23 mouse cellular contexts compared by ENCODE assay signal in the genomic region with DNA sequence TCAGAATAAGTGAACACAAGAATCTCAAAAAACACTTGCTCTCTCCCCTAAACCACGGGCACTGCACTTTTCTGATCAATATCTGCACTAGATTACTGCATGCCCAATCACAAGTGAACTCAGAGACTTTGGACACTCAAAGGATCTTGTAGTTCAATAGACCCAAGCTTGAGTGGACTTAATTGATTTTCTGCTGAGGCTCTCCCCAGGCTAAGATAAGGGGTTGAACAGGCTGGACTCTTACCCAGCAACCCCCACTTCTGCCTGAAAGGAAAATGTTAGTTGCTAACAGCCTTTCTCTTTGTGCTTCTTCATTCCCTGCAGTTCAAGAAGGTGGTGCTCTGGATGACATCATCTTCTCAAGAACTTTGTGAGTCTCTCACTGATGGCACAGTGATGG.
DNase-seq lines count a peak whose midpoint lies in the region; ATAC-seq and TF ChIP-seq lines count a peak whose summit lies in the region.
"Had no signal": no experiment of that assay in that cellular context is flagged by ENCODE, and none has a peak within 500 bp of the region (broad histone marks: within the 10 kb centered on the region; RNA-seq: fewer than 3 reads in every experiment).

No protein-coding gene starts in this region.

- no peak overlapping the region for H3K27ac ChIP-seq in intestine, embryonic 15.5 days
- H3K27ac ChIP-seq in intestine, postnatal 0 days (ENCODE audit: low read depth, low read length) = no peak overlapping the region
- no peak overlapping the region for H3K27ac ChIP-seq in kidney, embryonic 15.5 days
- H3K27ac ChIP-seq: embryonic facial prominence, embryonic 10.5 days; embryonic facial prominence, embryonic 12.5 days; forebrain, embryonic 13.5 days; forebrain, embryonic 15.5 days had no signal

- H3K9me3 ChIP-seq in intestine, embryonic 15.5 days = no peaks in the 10 kb centered on the region
- no peaks in the 10 kb centered on the region for H3K9me3 ChIP-seq in intestine, postnatal 0 days (ENCODE audit: control insufficient read depth)
- no peaks in the 10 kb centered on the region for H3K9me3 ChIP-seq in kidney, embryonic 15.5 days (replicated peaks)
- H3K9me3 ChIP-seq: embryonic facial prominence, embryonic 10.5 days; embryonic facial prominence, embryonic 12.5 days; forebrain, embryonic 13.5 days; forebrain, embryonic 15.5 days had no signal

- ATAC-seq in intestine, embryonic 15.5 days = peak; percentile 63
- ATAC-seq in intestine, postnatal 0 days = peak; percentile 86
- ATAC-seq in kidney, embryonic 15.5 days (replicated peaks; ENCODE audit: low FRiP score) = no peak
- ATAC-seq: activated CD4-positive, CD25-positive, alpha-beta regulatory T cell, adult 4 months; CD4-positive, CD25-positive, alpha-beta regulatory T cell, adult 4 months; forebrain, embryonic 13.5 days; forebrain, embryonic 15.5 days; Patski had no signal

- no peaks in the 10 kb centered on the region for H3K27me3 ChIP-seq in intestine, embryonic 15.5 days (replicated peaks)
- no peaks in the 10 kb centered on the region for H3K27me3 ChIP-seq in intestine, postnatal 0 days (replicated peaks; ENCODE audit: control insufficient read depth, insufficient read depth, low read length)
- H3K27me3 ChIP-seq in kidney, embryonic 15.5 days = no peaks in the 10 kb centered on the region
- H3K27me3 ChIP-seq: CH12.LX; embryonic facial prominence, embryonic 12.5 days; forebrain, embryonic 13.5 days; forebrain, embryonic 15.5 days had no signal

- no peaks in the 10 kb centered on the region for H3K36me3 ChIP-seq in intestine, embryonic 15.5 days
- H3K36me3 ChIP-seq in intestine, postnatal 0 days (ENCODE audit: control insufficient read depth, insufficient read depth) = no peaks in the 10 kb centered on the region
- H3K36me3 ChIP-seq in kidney, embryonic 15.5 days = no peaks in the 10 kb centered on the region
- H3K36me3 ChIP-seq: embryonic facial prominence, embryonic 10.5 days; embryonic facial prominence, embryonic 12.5 days; forebrain, embryonic 15.5 days; G1E had no signal

- no peak overlapping the region for H3K4me2 ChIP-seq in intestine, embryonic 15.5 days (replicated peaks)
- H3K4me2 ChIP-seq in intestine, postnatal 0 days (replicated peaks; ENCODE audit: low read depth) = no peak overlapping the region
- no peak overlapping the region for H3K4me2 ChIP-seq in kidney, embryonic 15.5 days
- H3K4me2 ChIP-seq: embryonic facial prominence, embryonic 12.5 days; forebrain, embryonic 13.5 days; forebrain, embryonic 15.5 days had no signal

- WGBS in intestine, embryonic 15.5 days = 39% methylated on average over 1 of the region's 1 CpGs
- WGBS in intestine, postnatal 0 days = 25% methylated on average over 1 of the region's 1 CpGs
- WGBS in kidney, embryonic 15.5 days = 61% methylated on average over 1 of the region's 1 CpGs

- no peak overlapping the region for H3K4me3 ChIP-seq in intestine, embryonic 15.5 days (replicated peaks)
- no peak overlapping the region for H3K4me3 ChIP-seq in intestine, postnatal 0 days (ENCODE audit: low read depth, low read length)
- no peak overlapping the region for H3K4me3 ChIP-seq in kidney, embryonic 15.5 days (replicated peaks)
- H3K4me3 ChIP-seq: embryonic facial prominence, embryonic 10.5 days; embryonic facial prominence, embryonic 12.5 days; forebrain, embryonic 13.5 days; forebrain, embryonic 15.5 days had no signal

- peak; percentile 55 for DNase-seq in heart, adult 11 months
- no peak for DNase-seq in heart, postnatal 4 days
- DNase-seq: adrenal gland, adult 8-10 months; adrenal gland, postnatal 14 days; adrenal gland, postnatal 36 days; B cell, adult 2 months; cerebellum, adult 11-12 months; cerebellum, adult 2 months; cerebellum, adult 9-10 months; cerebellum, postnatal 10 days; cerebellum, postnatal 25 days had no signal

- no peak for TF ChIP-seq CTCF in intestine, postnatal 0 days (IDR thresholded peaks at IDR 0.05; ENCODE audit: low read depth)

- H3K9ac ChIP-seq in intestine, embryonic 15.5 days = no peak overlapping the region
- no peak overlapping the region for H3K9ac ChIP-seq in intestine, postnatal 0 days (ENCODE audit: low read depth, low read length)
- no peak overlapping the region for H3K9ac ChIP-seq in kidney, embryonic 15.5 days
- H3K9ac ChIP-seq: embryonic facial prominence, embryonic 12.5 days; forebrain, embryonic 13.5 days; forebrain, embryonic 15.5 days had no signal

- no peaks in the 10 kb centered on the region for H3K4me1 ChIP-seq in intestine, embryonic 15.5 days (replicated peaks)
- no peaks in the 10 kb centered on the region for H3K4me1 ChIP-seq in intestine, postnatal 0 days (replicated peaks; ENCODE audit: control insufficient read depth, insufficient read depth, low read length)
- H3K4me1 ChIP-seq in kidney, embryonic 15.5 days = no peaks in the 10 kb centered on the region
- H3K4me1 ChIP-seq: embryonic facial prominence, embryonic 10.5 days; embryonic facial prominence, embryonic 12.5 days; forebrain, embryonic 13.5 days; forebrain, embryonic 15.5 days had no signal
